Mouse (Mus musculus) liver, adult 2 months (tissue): ENCODE measurements around the gene Rbm7.

ENCODE experiments used
- CTCF ChIP-seq: fragments of 200-500 bp; IDR thresholded peaks from 2 replicates; pipeline ENCODE4 v1.5.1; 2011; ENCODE audit warnings: low read depth, low read length, control low read depth
- POLR2A ChIP-seq: fragments of 200-500 bp; IDR thresholded peaks from 2 replicates; pipeline ENCODE4 v1.6.1; 2011; ENCODE audit warnings: low read length, control low read depth; ENCODE audit not compliant: insufficient read depth; ENCODE audit errors: extremely low read depth

DNA sequence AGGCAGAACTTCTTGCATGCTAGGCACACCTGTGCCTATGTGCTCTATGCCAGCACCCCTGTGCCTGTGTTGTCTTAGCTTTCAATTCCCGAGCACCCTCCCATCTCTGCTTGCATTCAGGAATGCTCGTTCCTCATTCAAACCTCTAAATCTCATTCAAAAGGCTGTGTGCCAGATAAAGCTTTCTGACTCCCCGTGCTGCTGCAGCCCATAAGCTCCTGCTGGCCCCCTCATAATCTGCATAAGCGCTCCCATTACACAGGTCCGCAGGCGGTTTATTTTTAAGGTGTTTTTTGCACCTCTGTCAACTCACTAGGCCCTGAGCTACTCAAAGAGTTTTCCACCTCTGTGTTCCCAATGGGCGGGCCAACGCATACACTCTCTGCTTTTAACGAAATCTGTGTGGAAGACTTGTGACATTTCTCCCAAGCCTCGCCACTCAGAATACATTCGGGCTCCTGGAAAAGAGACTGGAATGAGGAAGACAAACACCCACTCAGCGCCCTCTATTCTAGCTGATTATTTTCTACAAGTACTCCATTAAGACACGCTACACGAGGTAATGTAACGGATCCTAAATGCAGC lies 22.6 kb downstream of the Rbm7 start:
- TF ChIP-seq CTCF = no peak
- no peak for TF ChIP-seq POLR2A
